Mouse (Mus musculus) right cerebral cortex, postnatal 25 days (tissue): ENCODE results near the gene Ralgps1.
A peak's percentile ranks its signal among the peaks of the same experiment; 100 is the strongest.
"Not testable (repeated sequence)": the region's sequence is repeated elsewhere in the genome, so short reads cannot be mapped to it uniquely, and the experiment has no call there.

Experiments
- DNase-seq: peaks from one replicate; pipeline ENCODE4 v3.0.0; 2022

Ralgps1 gene

DNA sequence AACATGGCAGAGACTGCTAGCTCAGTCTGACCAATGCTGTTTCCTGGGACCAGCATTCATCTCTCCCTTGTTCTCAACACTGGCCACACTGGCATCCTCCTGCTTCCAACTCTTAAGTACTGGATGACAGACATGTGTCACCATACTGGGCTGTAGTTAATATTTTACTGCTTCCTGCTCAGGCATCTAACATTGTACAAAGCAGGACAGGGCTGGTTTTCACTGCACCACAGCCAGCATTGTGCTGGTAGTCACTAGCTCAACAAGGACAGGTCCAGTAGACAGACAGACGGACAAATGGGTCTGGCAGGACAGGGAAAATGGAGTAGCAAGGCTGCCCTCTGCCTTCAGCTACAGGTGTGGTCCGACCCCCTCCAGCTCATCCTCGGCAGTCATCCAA is 10.7 kb downstream of the Ralgps1 start:
- DNase-seq = no peak

DNA sequence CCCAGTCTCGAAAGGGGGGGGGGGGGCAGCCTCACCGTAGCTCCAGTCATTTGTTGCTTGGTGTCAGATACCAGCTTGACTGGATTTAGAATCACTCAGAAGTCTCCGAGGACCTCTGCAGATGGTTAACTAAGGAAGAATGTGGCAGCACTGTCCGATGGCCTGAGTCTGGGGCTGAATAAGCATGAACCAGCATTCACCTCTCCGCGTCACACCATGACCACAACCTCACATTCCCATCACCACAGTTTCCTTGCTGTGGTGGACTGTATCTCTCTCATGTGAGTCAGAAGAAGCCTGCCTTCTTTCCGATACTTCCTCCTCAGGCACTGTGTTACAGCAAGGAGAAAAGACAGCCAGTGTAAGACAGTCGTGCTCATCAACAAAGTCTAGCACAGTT is 12.1 kb downstream of the Ralgps1 start:
- DNase-seq = no peak

- DNase-seq = no peak
Measured at GRCm38 (mm10) chr2:33357250-33357838, 13.9 kb downstream of the Ralgps1 start.

DNA sequence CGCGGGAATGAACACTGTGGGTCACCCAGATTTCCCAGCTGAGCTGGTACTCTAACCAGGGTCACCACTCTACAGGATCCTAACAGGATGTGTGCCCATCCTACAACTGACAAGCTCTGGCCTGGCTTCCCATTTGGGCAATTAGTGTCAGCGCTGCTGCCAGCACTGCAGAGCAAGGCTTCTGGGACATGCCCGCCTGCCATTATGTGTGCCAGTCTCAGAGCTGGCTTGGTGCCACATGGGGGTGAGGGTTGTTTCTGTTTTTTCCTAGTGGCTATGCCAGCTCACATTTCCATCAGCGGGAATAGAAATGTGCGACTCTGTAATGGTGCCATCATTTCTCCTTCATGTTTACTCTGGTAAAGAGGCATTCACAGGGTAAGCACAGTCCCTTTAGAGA is 15.7 kb downstream of the Ralgps1 start:
- DNase-seq = peak; percentile 62

- DNase-seq = no peak
Measured at GRCm38 (mm10) chr2:33353432-33353831, 17.9 kb downstream of the Ralgps1 start.

- DNase-seq = no peak
Measured at GRCm38 (mm10) chr2:33351449-33351848, 19.8 kb downstream of the Ralgps1 start.

- no peak for DNase-seq
Measured at GRCm38 (mm10) chr2:33350921-33351320, 20.4 kb downstream of the Ralgps1 start.

DNA sequence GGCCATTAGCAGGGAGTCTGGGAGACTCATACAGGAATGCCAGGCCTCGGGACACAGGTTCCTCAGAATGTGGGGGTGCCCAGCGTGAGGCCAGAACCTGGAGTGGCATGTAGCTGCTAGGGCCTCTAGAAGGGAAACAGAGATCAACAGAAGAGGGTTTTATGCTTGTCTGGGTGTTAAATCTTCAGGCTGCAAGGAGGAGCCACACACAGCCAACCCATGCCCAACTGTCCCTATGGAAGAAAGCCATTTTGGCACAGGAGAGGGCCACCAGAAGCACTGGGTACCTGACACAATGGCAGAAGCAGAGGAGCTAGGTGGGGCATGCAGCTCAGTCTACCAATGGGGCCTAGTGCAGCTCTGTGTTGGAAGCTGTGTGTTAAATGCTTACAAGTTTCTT is 21.7 kb downstream of the Ralgps1 start:
- no peak for DNase-seq

DNA sequence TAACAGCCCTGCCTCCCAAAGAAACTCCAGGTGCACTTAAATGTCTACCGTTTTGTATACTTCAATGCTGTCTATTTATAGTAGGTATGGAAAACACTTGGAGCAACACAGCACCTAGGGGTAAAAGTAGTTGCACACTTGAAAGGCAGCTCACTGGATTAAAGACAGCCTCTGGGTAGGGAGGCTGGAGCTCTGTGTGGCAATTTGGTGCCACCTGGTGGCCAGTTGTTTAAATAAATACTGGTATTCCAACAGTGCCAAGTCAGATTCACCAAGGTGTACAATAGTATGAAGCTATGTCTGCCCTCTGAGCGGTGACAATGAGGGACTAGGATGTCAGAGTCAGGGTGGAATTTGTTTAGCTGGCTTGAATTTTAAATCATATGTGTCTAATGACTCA is 22.2 kb downstream of the Ralgps1 start:
- DNase-seq = peak; percentile 66

- DNase-seq = no peak
Measured at GRCm38 (mm10) chr2:33348260-33348659, 23.0 kb downstream of the Ralgps1 start.

DNA sequence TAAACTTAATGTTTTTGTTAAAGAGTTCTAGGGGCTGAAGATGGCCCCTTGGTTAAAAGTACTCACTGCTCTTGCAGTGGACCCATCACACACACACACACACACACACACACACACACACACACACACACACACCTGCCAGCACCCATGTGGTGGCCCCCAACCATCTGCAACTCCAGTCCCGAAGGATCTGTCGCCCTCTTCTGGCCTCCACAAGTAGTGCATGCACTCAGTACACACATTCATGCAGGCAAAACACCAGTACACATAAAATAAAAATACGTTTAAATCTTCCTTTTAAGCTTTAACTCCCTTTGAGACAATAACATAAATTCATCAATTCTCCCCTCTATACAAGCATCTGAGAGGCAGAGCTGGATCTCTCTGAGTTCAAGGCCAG is 23.7 kb downstream of the Ralgps1 start:
- no peak for DNase-seq

- no peak for DNase-seq
Measured at GRCm38 (mm10) chr2:33346749-33347148, 24.5 kb downstream of the Ralgps1 start.

DNA sequence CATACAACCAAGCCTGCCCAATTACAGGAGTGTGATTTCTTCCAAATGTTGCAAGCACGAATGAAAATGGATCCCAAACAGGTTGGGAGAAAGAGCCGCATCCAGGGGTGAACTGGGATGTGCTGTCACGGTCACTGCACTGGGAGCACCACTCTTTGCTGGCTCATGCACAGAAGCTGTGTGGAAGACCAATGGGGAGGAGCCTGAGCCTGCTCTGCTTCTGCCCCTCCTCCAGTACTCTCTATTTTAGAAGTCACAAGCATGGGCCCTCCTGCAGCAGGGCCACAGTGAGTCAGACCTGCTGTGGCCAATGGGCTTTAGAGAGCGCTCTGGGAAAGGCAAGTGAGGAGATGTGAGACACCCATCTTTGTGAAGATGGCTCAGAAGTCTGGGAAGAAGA is 25.3 kb downstream of the Ralgps1 start:
- no peak for DNase-seq

GRCm38 (mm10) chr2:33345475-33345874 is 25.8 kb downstream of the Ralgps1 start:
- DNase-seq = no peak

DNA sequence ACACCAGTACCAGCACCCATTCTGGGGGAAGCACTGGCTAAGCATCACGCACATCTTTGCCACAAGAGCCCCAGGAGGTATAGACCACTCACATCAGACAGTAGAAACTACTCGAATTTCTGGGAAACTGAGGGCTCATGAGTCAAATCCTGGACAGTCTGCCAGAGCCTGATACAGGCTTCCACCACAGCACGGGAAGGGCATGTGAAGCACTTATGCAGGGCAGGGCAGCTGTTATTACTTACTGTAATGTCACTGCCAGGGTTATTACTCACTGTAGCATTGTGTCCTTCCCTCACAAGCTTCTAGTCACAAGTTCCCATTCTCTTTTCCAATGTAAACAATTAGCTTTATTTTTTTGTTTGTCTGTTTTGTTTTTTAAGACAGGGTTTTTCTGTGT is 27.9 kb downstream of the Ralgps1 start:
- no peak for DNase-seq

- DNase-seq = no peak
Measured at GRCm38 (mm10) chr2:33342148-33342547, 29.1 kb downstream of the Ralgps1 start.

GRCm38 (mm10) chr2:33335789-33336188 is 35.5 kb downstream of the Ralgps1 start:
- DNase-seq = no peak

- DNase-seq = no peak
Measured at GRCm38 (mm10) chr2:33329622-33330021, 41.7 kb downstream of the Ralgps1 start.

DNA sequence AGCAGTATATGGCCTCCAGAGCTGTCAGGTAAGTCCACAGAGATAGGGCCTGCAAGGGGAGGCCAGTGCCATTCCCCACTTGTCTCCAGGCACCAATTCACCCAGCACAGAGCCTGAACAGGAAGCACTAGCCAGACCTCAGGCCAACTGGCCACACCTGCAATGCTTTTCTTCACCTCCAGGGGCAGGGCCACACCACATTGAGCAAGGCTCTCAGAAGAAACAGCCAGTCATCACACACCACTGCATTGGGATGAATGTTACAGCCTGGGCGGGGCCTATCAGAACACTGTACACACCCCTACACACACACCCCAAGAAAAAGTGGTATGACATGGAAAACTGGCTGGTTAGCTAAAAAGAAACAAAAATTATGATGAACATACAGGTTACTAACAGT is 42.3 kb downstream of the Ralgps1 start:
- DNase-seq = no peak

- DNase-seq = no peak
Measured at GRCm38 (mm10) chr2:33325359-33325758, 45.9 kb downstream of the Ralgps1 start.

DNA sequence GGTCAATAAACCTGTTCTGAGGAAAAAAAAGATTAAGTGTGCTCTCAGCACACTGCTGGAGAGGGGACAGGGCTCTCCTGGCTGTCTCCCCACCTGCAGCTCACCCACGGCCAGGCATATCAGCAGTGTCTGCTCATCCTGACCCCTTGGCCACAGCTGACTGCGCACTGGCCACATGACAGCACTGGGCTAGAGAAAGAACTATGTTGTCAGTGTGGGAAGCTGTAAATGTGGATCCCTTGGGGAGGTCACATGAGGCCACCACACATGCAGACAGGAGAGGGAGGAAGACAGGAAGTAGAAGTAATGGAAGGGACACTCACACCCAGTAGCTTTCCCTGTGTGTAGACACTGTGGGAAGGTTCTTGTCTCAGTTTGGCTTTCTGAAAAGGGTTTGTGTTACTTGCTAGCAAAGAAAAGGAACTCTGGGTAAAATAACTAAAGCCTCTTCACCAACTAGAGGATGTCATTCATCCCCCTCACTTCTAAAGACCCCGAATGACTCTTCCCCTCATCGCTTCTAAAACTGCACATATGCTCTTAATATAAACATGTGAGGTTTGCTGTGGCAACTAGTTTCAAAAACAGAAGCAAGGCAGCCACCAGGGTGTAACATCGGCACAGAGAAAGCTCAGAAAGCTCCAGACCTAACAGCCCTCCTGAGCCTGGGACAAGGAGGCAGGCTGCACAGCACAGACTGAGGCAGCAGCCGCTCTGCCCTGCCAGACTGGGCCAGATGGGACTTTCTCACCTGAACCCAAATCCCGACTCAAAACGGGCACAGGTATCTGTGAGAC is 47.3 kb downstream of the Ralgps1 start:
- DNase-seq = no peak

DNA sequence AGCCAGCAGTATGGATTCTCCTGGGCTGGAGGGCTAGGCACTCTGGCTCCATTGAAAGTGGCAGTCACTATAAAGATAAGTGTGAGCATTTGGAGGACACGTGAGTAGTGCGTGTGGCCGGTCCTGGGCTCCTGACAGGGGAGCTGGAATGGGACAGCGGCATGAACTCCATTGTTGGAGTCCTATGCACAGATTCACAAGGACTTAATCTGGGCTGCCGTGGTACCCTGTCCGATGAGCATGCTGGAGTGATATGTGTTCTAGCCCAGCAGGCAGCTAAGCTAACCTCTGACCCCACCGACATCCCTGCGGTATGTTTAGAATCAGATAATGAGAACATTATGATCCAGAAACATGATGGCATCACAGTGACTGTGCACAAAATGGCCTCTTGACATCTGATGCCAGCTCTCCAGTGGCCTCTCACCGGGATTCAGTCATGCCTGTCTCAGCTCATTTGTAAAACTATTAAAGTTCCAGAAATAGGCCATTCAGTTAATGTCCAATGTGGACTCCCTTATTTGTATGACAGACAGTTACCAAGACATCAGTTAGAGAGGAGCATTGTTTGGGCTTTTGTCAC is 48.2 kb downstream of the Ralgps1 start:
- not testable (repeated sequence) for DNase-seq

DNA sequence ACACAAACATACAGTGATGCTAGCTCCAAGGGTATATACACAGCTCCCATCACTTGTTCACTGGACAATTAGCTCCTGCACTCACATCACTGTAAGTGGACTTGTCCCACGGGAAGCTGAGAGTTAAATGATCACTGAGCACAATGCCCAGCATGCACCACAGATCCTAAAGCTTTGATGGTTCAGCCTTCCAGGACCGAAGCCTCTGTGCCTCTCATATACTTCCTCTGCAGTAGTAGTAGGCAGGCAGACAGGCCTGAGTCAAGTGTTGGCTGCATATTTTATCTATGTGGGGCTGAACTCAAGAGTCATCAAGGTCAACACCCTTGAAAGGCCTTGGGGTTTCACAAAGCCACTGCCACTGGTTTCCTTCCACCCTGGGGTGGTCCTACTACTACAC is 49.6 kb downstream of the Ralgps1 start:
- no peak for DNase-seq

DNA sequence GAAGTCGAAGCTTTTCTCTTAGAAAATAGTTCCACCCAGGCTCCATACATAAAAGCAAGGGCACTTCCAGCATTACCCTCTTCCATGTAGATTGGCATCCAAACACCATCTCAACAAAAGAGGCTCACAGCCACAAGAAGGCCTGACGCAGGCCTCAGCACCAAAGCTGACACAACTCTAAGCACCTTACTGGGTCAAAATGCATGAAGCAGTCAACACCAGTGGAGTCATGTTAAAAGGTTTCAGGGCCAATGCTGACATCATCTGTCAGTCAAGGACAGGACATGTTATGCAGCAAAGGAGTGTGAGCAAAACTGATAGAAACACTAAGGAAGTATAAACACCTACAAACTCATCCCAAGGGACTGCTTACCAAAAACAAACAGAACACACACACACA is 50.3 kb downstream of the Ralgps1 start:
- no peak for DNase-seq
